Mouse (Mus musculus) hematopoietic stem cell, adult 5-6 weeks (primary cell): ENCODE results near the gene Gm21518. TPM values are rescaled to one million over a fixed set of nuclear protein-coding genes. Genes with fewer than 3 reads are reported as not detected.
"Not testable (repeated sequence)": the region's sequence is repeated elsewhere in the genome, so short reads cannot be mapped to it uniquely, and the experiment has no call there.

ENCODE experiments used
- ATAC-seq, 2 experiments: fragments of 125-278 bp in 1 of 2; replicated peaks in 1 of 2; 2 replicates each; pipeline ENCODE4 v1.8.0; 2016 to 2017; ENCODE audit warnings: inconsistent platforms in 2 of 2, mild to moderate bottlenecking in 2 of 2, moderate number of reproducible peaks in 2 of 2, low read depth in 1 of 2, moderate TSS enrichment in 1 of 2; ENCODE audit not compliant: low FRiP score in 2 of 2, poor library complexity in 2 of 2, severe bottlenecking in 2 of 2, insufficient read depth in 1 of 2, low TSS enrichment in 1 of 2
- total RNA-seq: library from RNA; stranded (forward); fragments of 172-1452, 232-1000 nt; gene quantifications from 2 replicates; pipeline ENCODE4 v1.2.3, GENCODE M21; 2017

Gene Gm21518
- total RNA-seq, result not detected in 2 replicates

GRCm38 (mm10) chrY:62190566-62190965, at the start of gene Gm21518:
Gene Gm21518 (plus strand): TSS chrY:62190866.
- ATAC-seq, result not testable (repeated sequence)
